Mouse (Mus musculus) megakaryocyte, adult 5-6 weeks (primary cell): ENCODE data around the gene Ctcf. TPM values are rescaled to one million over a fixed set of nuclear protein-coding genes. Genes with fewer than 3 reads are reported as not detected.

Experiments
- ATAC-seq: 2 replicates; pipeline ENCODE4 v1.8.0; 2016; ENCODE audit warnings: mild to moderate bottlenecking, inconsistent platforms; ENCODE audit not compliant: poor library complexity, severe bottlenecking
- total RNA-seq, 2 experiments: library from RNA; stranded (forward) in 1 of 2; stranded (reverse) in 1 of 2; fragments of 153-499, 151-499 nt in 1 of 2; fragments of 221-1000, 200-1000 nt in 1 of 2; gene quantifications; 2 replicates each; pipeline versions ENCODE4 v1.2.3 to v1.2.4; 2015 to 2017

The Ctcf gene
- total RNA-seq, 2 experiments from 2014 or later = 98.3 to 101 TPM

GRCm38 (mm10) chr8:105727397-105728124, 91.2 kb downstream of the Ctcf start:
- peak; percentile 77 for ATAC-seq

- no peak for ATAC-seq
These were observed 95.8 kb downstream of the Ctcf start for GRCm38 (mm10) chr8:105732186-105732585.

Other genes with a start within 250 kb of the Ctcf start
- not detected in 2 replicates for gene Kctd19, start 223.1 kb upstream of the Ctcf start, total RNA-seq (2015)
- not detected in 2 replicates for gene Kctd19, start 223.1 kb upstream of the Ctcf start, total RNA-seq (2017)
- 0.07 TPM in 1 of 2 replicates, not detected in the other for gene Lrrc36, start 223.0 kb upstream of the Ctcf start, total RNA-seq (2015)
- not detected in 2 replicates for gene Lrrc36, start 223.0 kb upstream of the Ctcf start, total RNA-seq (2017)
- 2.5 and 2.9 TPM in 2 replicates for gene Tppp3, start 165.0 kb upstream of the Ctcf start, total RNA-seq (2015)
- 6.5 and 13.4 TPM in 2 replicates for gene Tppp3, start 165.0 kb upstream of the Ctcf start, total RNA-seq (2017)
- 0.52 and 1.2 TPM in 2 replicates for gene Zdhhc1, start 139.7 kb upstream of the Ctcf start, total RNA-seq (2015)
- 0.20 and 0.92 TPM in 2 replicates for gene Zdhhc1, start 139.7 kb upstream of the Ctcf start, total RNA-seq (2017)
- gene Hsd11b2, start 117.8 kb upstream of the Ctcf start, total RNA-seq (2015) = not detected in 2 replicates
- gene Hsd11b2, start 117.8 kb upstream of the Ctcf start, total RNA-seq (2017) = not detected in 2 replicates
- gene Atp6v0d1, start 70.5 kb upstream of the Ctcf start, total RNA-seq (2015) = 222 and 239 TPM in 2 replicates
- 86.2 and 101 TPM in 2 replicates for gene Atp6v0d1, start 70.5 kb upstream of the Ctcf start, total RNA-seq (2017)
- gene Ripor1, start 31.3 kb upstream of the Ctcf start, total RNA-seq (2015) = 13.5 and 16.9 TPM in 2 replicates
- 1.6 and 2.6 TPM in 2 replicates for gene Ripor1, start 31.3 kb upstream of the Ctcf start, total RNA-seq (2017)
- gene Agrp, start 825 bp downstream of the Ctcf start, total RNA-seq (2015) = not detected in 2 replicates
- gene Agrp, start 825 bp downstream of the Ctcf start, total RNA-seq (2017) = not detected in 2 replicates
- 0.67 and 1.6 TPM in 2 replicates for gene Carmil2, start 49.7 kb downstream of the Ctcf start, total RNA-seq (2015)
- 0.70 and 1.3 TPM in 2 replicates for gene Carmil2, start 49.7 kb downstream of the Ctcf start, total RNA-seq (2017)
- gene Acd, start 64.5 kb downstream of the Ctcf start, total RNA-seq (2015) = 20.4 and 28.0 TPM in 2 replicates
- 10.6 and 12.3 TPM in 2 replicates for gene Acd, start 64.5 kb downstream of the Ctcf start, total RNA-seq (2017)
- gene Pard6a, start 64.6 kb downstream of the Ctcf start, total RNA-seq (2015) = 6.6 and 7.7 TPM in 2 replicates
- gene Pard6a, start 64.6 kb downstream of the Ctcf start, total RNA-seq (2017) = 9.1 and 22.2 TPM in 2 replicates
- gene 4933405L10Rik, start 71.1 kb downstream of the Ctcf start, total RNA-seq (2015) = not detected in 2 replicates
- gene 4933405L10Rik, start 71.1 kb downstream of the Ctcf start, total RNA-seq (2017) = not detected in 2 replicates
- 5.9 and 7.5 TPM in 2 replicates for gene Enkd1, start 71.6 kb downstream of the Ctcf start, total RNA-seq (2015)
- 5.3 and 5.6 TPM in 2 replicates for gene Enkd1, start 71.6 kb downstream of the Ctcf start, total RNA-seq (2017)
- gene Gfod2, start 122.1 kb downstream of the Ctcf start, total RNA-seq (2015) = 0.14 and 0.16 TPM in 2 replicates
- gene Gfod2, start 122.1 kb downstream of the Ctcf start, total RNA-seq (2017) = 0.08 TPM in 1 of 2 replicates, not detected in the other
- gene Ranbp10, start 190.8 kb downstream of the Ctcf start, total RNA-seq (2015) = 10.2 and 10.5 TPM in 2 replicates
- gene Ranbp10, start 190.8 kb downstream of the Ctcf start, total RNA-seq (2017) = 6.4 and 7.0 TPM in 2 replicates
- not detected in 2 replicates for gene Tsnaxip1, start 191.2 kb downstream of the Ctcf start, total RNA-seq (2015)
- not detected in 2 replicates for gene Tsnaxip1, start 191.2 kb downstream of the Ctcf start, total RNA-seq (2017)
- gene Cenpt, start 216.7 kb downstream of the Ctcf start, total RNA-seq (2015) = 12.4 and 18.3 TPM in 2 replicates
- 16.7 and 25.0 TPM in 2 replicates for gene Cenpt, start 216.7 kb downstream of the Ctcf start, total RNA-seq (2017)
- 42.8 and 48.9 TPM in 2 replicates for gene Thap11, start 218.6 kb downstream of the Ctcf start, total RNA-seq (2015)
- gene Thap11, start 218.6 kb downstream of the Ctcf start, total RNA-seq (2017) = 38.5 and 42.6 TPM in 2 replicates
- gene Nutf2, start 224.0 kb downstream of the Ctcf start, total RNA-seq (2015) = 103 and 117 TPM in 2 replicates
- 40.9 and 54.5 TPM in 2 replicates for gene Nutf2, start 224.0 kb downstream of the Ctcf start, total RNA-seq (2017)
- 12.0 and 12.2 TPM in 2 replicates for gene Edc4, start 244.3 kb downstream of the Ctcf start, total RNA-seq (2015)
- 23.8 and 27.5 TPM in 2 replicates for gene Edc4, start 244.3 kb downstream of the Ctcf start, total RNA-seq (2017)